Mouse (Mus musculus): ENCODE data around the gene Pgam5. TPM values are rescaled to one million over a fixed set of nuclear protein-coding genes. Genes with fewer than 3 reads are reported as not detected.

Gene Pgam5
- total RNA-seq, 2 experiments from 2014 or later = 37.7 to 45.0 TPM

- peak; percentile 88 for ATAC-seq (replicated peaks; ENCODE audit: poor library complexity, severe bottlenecking)
Observed at GRCm38 (mm10) chr5:110230780-110231461, 38.8 kb downstream of the Pgam5 start, which contains the start of gene Ankle2. Gene Ankle2, plus strand, starts transcription at chr5:110231004.

GRCm38 (mm10) chr5:110230401-110230779 is 39.3 kb downstream of the Pgam5 start:
- ATAC-seq (replicated peaks; ENCODE audit: poor library complexity, severe bottlenecking) = no peak

- no peak for ATAC-seq (replicated peaks; ENCODE audit: poor library complexity, severe bottlenecking)
Observed at GRCm38 (mm10) chr5:110227336-110227883, 42.3 kb downstream of the Pgam5 start.

GRCm38 (mm10) chr5:110225056-110225455 is 44.7 kb downstream of the Pgam5 start:
- no peak for ATAC-seq (replicated peaks; ENCODE audit: poor library complexity, severe bottlenecking)

GRCm38 (mm10) chr5:110222757-110223156 is 47.0 kb downstream of the Pgam5 start:
- no peak for ATAC-seq (replicated peaks; ENCODE audit: poor library complexity, severe bottlenecking)

- no peak for ATAC-seq (replicated peaks; ENCODE audit: poor library complexity, severe bottlenecking)
Observed at GRCm38 (mm10) chr5:110220331-110220730, 49.4 kb downstream of the Pgam5 start.

GRCm38 (mm10) chr5:110216780-110217179 is 52.9 kb downstream of the Pgam5 start:
- ATAC-seq (replicated peaks; ENCODE audit: poor library complexity, severe bottlenecking) = no peak

- peak; percentile 100 for ATAC-seq (replicated peaks; ENCODE audit: poor library complexity, severe bottlenecking)
Observed at GRCm38 (mm10) chr5:110211312-110211711, 58.4 kb downstream of the Pgam5 start.

Other genes with a start within 250 kb of the Pgam5 start
- 5.2 and 20.4 TPM in 2 replicates for gene Gm17655, start 197.4 kb downstream of the Pgam5 start, total RNA-seq (2014; fragmentation: Nextera tagmentation)
- gene Gm17655, start 197.4 kb downstream of the Pgam5 start, total RNA-seq (2017) = 4.4 and 12.0 TPM in 2 replicates
- gene Gm35315, start 175.5 kb downstream of the Pgam5 start, total RNA-seq (2014; fragmentation: Nextera tagmentation) = 0.73 and 1.7 TPM in 2 replicates
- gene Gm35315, start 175.5 kb downstream of the Pgam5 start, total RNA-seq (2017) = 0.72 and 1.6 TPM in 2 replicates
- not detected in 2 replicates for gene Plcxd1, start 169.9 kb downstream of the Pgam5 start, total RNA-seq (2014; fragmentation: Nextera tagmentation)
- gene Plcxd1, start 169.9 kb downstream of the Pgam5 start, total RNA-seq (2017) = not detected in 2 replicates
- gene Gtpbp6, start 161.7 kb downstream of the Pgam5 start, total RNA-seq (2014; fragmentation: Nextera tagmentation) = 20.4 and 32.2 TPM in 2 replicates
- 9.2 and 14.0 TPM in 2 replicates for gene Gtpbp6, start 161.7 kb downstream of the Pgam5 start, total RNA-seq (2017)
- gene Zfp605, start 159.8 kb downstream of the Pgam5 start, total RNA-seq (2014; fragmentation: Nextera tagmentation) = 6.4 and 8.4 TPM in 2 replicates
- 3.3 and 9.3 TPM in 2 replicates for gene Zfp605, start 159.8 kb downstream of the Pgam5 start, total RNA-seq (2017)
- gene Chfr, start 134.1 kb downstream of the Pgam5 start, total RNA-seq (2014; fragmentation: Nextera tagmentation) = 28.0 and 33.3 TPM in 2 replicates
- 39.4 and 45.1 TPM in 2 replicates for gene Chfr, start 134.1 kb downstream of the Pgam5 start, total RNA-seq (2017)
- gene Golga3, start 93.2 kb downstream of the Pgam5 start, total RNA-seq (2014; fragmentation: Nextera tagmentation) = 16.9 and 23.9 TPM in 2 replicates
- 19.4 and 22.8 TPM in 2 replicates for gene Golga3, start 93.2 kb downstream of the Pgam5 start, total RNA-seq (2017)
- gene Ankle2, start 38.9 kb downstream of the Pgam5 start, total RNA-seq (2014; fragmentation: Nextera tagmentation) = 31.4 and 42.7 TPM in 2 replicates
- gene Ankle2, start 38.9 kb downstream of the Pgam5 start, total RNA-seq (2017) = 53.1 and 68.9 TPM in 2 replicates
- gene Pxmp2, start 16.3 kb upstream of the Pgam5 start, total RNA-seq (2014; fragmentation: Nextera tagmentation) = 9.7 TPM in 1 of 2 replicates, not detected in the other
- gene Pxmp2, start 16.3 kb upstream of the Pgam5 start, total RNA-seq (2017) = 4.3 and 6.3 TPM in 2 replicates
- 92.1 and 96.7 TPM in 2 replicates for gene Pole, start 16.4 kb upstream of the Pgam5 start, total RNA-seq (2014; fragmentation: Nextera tagmentation)
- 46.4 and 48.5 TPM in 2 replicates for gene Pole, start 16.4 kb upstream of the Pgam5 start, total RNA-seq (2017)
- not detected in 2 replicates for gene P2rx2, start 73.3 kb upstream of the Pgam5 start, total RNA-seq (2014; fragmentation: Nextera tagmentation)
- not detected in 2 replicates for gene P2rx2, start 73.3 kb upstream of the Pgam5 start, total RNA-seq (2017)
- not detected in 2 replicates for gene Lrcol1, start 74.8 kb upstream of the Pgam5 start, total RNA-seq (2014; fragmentation: Nextera tagmentation)
- gene Lrcol1, start 74.8 kb upstream of the Pgam5 start, total RNA-seq (2017) = not detected in 2 replicates
- gene Fbrsl1, start 178.6 kb upstream of the Pgam5 start, total RNA-seq (2014; fragmentation: Nextera tagmentation) = 25.2 and 29.7 TPM in 2 replicates
- 9.5 and 12.6 TPM in 2 replicates for gene Fbrsl1, start 178.6 kb upstream of the Pgam5 start, total RNA-seq (2017)